Mouse (Mus musculus): ENCODE results near the gene Klhl5. TPM values are rescaled to one million over a fixed set of nuclear protein-coding genes. Genes with fewer than 3 reads are reported as not detected.
A peak's percentile ranks its signal among the peaks of the same experiment; 100 is the strongest.

Gene Klhl5
- 21.5 and 21.8 TPM in 2 replicates for polyA plus RNA-seq (2016; fragmentation: Nextera tagmentation; extraction: Ambion mirVana)

DNA sequence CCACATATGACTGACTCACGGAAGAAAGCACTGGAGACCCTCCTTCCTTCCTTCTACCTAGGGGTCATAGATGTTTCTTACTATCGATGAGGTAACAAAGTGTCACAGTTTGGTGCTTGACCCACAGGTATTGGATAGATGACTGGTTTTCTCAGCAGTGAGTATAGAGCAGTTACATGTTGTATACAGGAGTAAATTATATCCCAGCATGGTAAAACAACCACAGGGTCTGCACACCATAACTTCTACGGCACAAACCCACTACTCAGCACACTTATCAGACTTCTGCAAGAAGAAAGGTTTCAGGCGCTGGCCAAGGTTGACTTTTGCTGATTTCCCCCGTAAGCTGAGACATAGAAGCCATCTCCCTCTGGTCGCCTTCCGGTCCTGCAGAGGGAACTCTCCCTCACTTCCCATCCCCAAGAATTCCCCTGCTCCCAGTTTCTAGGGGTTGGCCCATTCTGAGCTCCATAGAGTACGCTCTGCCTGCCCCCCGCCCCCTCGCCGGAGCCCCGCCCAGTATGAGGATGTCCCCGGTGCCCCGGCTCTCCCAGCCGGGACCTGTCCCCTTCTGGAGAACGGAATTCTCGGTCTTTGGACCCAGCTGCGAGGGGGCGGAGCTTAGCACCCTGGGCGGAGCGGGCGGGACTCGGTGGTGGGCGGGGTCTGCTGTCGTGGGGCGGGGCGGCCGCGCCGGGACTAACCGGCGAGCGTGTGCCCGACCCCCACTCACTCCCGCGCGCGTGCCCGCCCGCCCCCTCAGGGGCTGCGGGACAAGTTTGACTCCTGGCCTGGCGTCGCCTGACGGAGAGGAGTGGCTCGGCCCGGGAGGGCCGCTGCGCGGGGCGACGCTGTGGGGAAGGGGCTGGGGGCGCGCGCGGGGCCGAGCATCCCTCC is at the start of gene Klhl5:
Klhl5 (plus strand) TSS at position 664 of the 897 bp plus-strand sequence.
- no peaks in the 10 kb centered on the region for H3K27me3 ChIP-seq (ENCODE audit: poor library complexity, severe bottlenecking)
- H3K27ac ChIP-seq, result peak within 1 kb of the TSS; percentile 92
- 4% methylated on average over 49 of the region's 56 CpGs for WGBS
- H3K9me3 ChIP-seq, result no peaks in the 10 kb centered on the region
- H3K4me3 ChIP-seq, result peak within 1 kb of the TSS; percentile 81
- no peaks in the 10 kb centered on the region for H3K36me3 ChIP-seq (replicated peaks)
- peaks cover 38% of the 10 kb centered on the region for H3K4me1 ChIP-seq
- DNase-seq (ENCODE audit: extremely low spot score, low spot score), result peak; percentile 90

DNA sequence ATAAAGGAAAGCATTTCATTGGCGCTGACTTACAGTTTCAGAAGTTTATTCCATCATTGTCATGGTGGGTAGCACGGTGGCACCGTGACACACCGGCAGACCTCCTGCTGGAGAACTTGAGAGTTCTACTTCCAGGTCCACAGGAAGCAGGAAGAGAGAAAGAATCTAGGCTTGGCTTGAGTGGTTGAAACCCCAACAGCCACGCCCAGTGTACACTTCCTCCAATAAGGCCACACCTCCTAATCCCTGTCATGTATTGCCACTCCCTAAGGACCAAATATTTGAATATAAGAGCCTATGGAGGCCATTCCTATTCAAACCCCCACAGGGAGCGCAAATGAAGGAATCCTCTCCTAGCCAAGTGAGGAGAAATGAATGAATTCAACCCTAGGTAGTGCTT is 49.7 kb upstream of the Klhl5 start:
- H3K4me3 ChIP-seq, result no peak overlapping the region
- no peaks in the 10 kb centered on the region for H3K27me3 ChIP-seq (ENCODE audit: poor library complexity, severe bottlenecking)
- H3K36me3 ChIP-seq (replicated peaks), result no peaks in the 10 kb centered on the region
- H3K27ac ChIP-seq, result no peak overlapping the region
- WGBS, result 94% methylated on average over 6 of the region's 6 CpGs
- no peaks in the 10 kb centered on the region for H3K4me1 ChIP-seq
- DNase-seq (ENCODE audit: extremely low spot score, low spot score), result no peak
- H3K9me3 ChIP-seq, result no peaks in the 10 kb centered on the region

DNA sequence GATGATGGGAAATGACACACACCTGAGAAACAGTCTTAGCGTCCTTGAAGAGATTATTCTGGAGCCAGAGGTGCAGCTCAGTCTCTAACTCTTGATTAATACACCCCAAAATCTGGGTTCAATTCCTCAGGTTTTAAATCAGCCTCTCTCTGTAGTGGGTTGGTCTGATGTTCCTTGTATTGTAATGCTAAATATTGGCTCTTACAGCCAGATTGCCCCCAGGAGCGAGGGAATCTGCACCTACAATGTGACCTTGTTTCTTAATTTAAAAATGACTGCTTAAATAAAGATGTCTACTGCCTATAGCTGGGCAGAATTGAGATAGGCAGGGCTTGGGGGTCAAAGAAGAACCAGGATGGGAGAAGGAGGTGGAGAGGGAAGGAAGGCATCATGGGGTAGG is 47.5 kb upstream of the Klhl5 start:
- Histone ChIP-seq H3K4me3 (no peak overlapping the region), H3K27ac (no peak overlapping the region), H3K36me3 (replicated peaks) (no peaks in the 10 kb centered on the region), H3K27me3 (ENCODE audit: poor library complexity, severe bottlenecking) (no peaks in the 10 kb centered on the region), H3K4me1 (no peaks in the 10 kb centered on the region), H3K9me3 (no peaks in the 10 kb centered on the region)
- 73% methylated on average over 2 of the region's 2 CpGs for WGBS
- DNase-seq (ENCODE audit: extremely low spot score, low spot score), result no peak

DNA sequence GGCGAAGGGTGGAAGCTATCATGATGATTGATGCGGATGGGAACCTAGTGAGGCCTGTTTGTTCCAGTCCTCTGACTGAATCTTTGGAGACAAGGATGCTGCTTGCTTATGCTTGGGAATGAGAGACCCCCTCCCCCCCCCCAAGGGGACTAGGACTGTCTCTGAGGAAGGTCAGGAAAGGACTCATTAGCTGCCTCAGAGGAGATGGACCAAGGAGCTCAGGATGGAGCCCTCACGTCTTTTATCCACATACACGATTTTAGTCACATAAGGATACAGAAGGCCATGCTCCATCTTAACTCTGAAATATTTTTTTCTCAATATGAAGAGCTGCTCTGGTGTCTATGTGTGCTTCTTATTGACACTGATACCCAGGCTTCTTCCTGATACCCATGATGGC is 45.1 kb upstream of the Klhl5 start:
- H3K27me3 ChIP-seq (ENCODE audit: poor library complexity, severe bottlenecking), result no peaks in the 10 kb centered on the region
- no peak for DNase-seq (ENCODE audit: extremely low spot score, low spot score)
- no peak overlapping the region for H3K27ac ChIP-seq
- H3K4me1 ChIP-seq, result no peaks in the 10 kb centered on the region
- H3K4me3 ChIP-seq, result no peak overlapping the region
- WGBS, result 91% methylated on average over 4 of the region's 4 CpGs
- H3K9me3 ChIP-seq, result no peaks in the 10 kb centered on the region
- H3K36me3 ChIP-seq (replicated peaks), result no peaks in the 10 kb centered on the region

DNA sequence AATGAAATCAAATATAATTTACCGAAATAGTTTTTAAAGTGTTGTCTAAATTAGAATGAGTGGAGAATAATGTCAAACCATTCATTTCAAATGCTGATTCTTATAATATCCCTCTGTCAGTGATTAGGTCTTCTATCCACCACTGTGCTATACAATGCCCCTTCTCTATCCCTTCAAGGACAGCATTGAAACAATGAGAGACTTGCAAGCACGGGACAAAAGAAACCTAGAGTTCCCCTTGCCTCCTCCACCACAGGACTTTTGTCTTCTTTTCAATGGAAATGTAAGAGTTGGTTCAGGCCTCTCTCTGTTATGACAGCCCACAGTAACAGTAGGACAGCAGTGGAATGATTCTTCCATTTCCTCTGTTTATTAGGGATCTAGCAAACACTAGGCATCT is 44.1 kb upstream of the Klhl5 start:
- H3K27me3 ChIP-seq (ENCODE audit: poor library complexity, severe bottlenecking), result no peaks in the 10 kb centered on the region
- H3K4me3 ChIP-seq, result no peak overlapping the region
- no peaks in the 10 kb centered on the region for H3K36me3 ChIP-seq (replicated peaks)
- H3K4me1 ChIP-seq, result no peaks in the 10 kb centered on the region
- 66% methylated on average over 2 of the region's 2 CpGs for WGBS
- no peak for DNase-seq (ENCODE audit: extremely low spot score, low spot score)
- H3K27ac ChIP-seq, result no peak overlapping the region
- no peaks in the 10 kb centered on the region for H3K9me3 ChIP-seq

DNA sequence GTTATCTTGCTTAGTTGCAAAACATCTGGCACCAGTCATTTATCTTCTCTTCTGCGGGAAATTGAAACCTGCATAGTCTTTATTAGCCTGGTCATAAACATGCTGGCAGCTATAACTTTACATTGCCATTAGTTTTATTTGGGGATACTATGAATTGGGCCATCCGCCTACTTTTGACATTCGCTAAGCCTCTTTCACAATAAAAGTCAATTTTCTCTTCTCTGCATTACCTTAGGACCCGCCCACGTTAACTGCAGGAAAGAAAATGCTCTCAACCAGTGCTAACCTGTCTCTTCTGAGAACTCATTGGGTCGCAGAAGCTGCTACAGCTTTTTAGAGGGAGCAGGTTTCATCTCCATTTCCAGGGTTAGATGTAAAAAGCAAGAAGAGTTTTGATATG is 39.2 kb upstream of the Klhl5 start:
- no peaks in the 10 kb centered on the region for H3K27me3 ChIP-seq (ENCODE audit: poor library complexity, severe bottlenecking)
- H3K4me3 ChIP-seq, result no peak overlapping the region
- H3K27ac ChIP-seq, result no peak overlapping the region
- no peaks in the 10 kb centered on the region for H3K36me3 ChIP-seq (replicated peaks)
- WGBS, result 93% methylated on average over 6 of the region's 6 CpGs
- H3K4me1 ChIP-seq, result peaks cover 27% of the 10 kb centered on the region
- DNase-seq (ENCODE audit: extremely low spot score, low spot score), result no peak
- H3K9me3 ChIP-seq, result no peaks in the 10 kb centered on the region

DNA sequence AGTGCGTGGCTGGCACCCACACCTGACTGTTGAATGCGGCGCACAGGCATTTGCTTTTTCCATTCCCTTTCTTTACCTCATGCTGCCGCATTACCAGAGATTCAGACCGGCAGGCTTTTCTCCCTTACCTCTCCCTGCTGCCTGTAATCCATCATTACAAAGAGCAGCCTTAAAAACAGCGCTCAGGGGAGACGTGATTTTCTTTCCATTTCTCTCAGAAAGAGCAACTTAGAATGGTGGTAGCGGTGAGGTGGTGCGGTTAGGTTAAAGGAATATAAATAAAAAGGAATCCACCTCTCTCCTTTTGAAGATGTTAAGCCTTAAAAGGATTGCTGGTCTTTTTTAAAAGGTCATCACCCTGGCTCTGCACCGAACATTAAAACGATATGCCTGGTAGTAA is 37.5 kb upstream of the Klhl5 start:
- 63% methylated on average over 11 of the region's 11 CpGs for WGBS
- H3K36me3 ChIP-seq (replicated peaks), result no peaks in the 10 kb centered on the region
- peaks cover 27% of the 10 kb centered on the region for H3K4me1 ChIP-seq
- H3K27ac ChIP-seq, result 0 out of 2 replicates have a peak overlapping the region, but pooled peaks have one; percentile 1
- no peak for DNase-seq (ENCODE audit: extremely low spot score, low spot score)
- no peaks in the 10 kb centered on the region for H3K27me3 ChIP-seq (ENCODE audit: poor library complexity, severe bottlenecking)
- H3K9me3 ChIP-seq, result no peaks in the 10 kb centered on the region
- no peak overlapping the region for H3K4me3 ChIP-seq

DNA sequence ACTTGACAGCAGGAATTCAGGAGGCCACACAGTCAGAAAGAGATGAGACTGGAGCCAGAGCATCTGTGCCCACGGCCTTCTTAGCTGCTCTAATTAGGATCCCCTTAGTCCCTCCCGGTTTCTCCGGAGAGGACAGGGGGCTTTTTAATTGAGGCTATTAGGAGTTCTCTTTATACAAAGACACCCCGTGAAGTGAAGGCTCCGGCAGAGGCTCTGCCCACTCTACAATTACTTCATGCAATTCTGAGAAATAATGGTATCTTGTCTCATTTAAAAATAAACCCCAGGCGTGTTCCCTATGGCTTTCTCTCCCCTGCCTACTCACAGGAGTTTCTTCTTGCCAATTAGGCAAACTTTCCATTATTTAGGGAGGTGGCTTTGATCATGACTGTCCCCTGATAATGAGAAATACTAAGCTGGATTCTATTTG is 35.6 kb upstream of the Klhl5 start:
- H3K36me3 ChIP-seq (replicated peaks), result no peaks in the 10 kb centered on the region
- H3K27me3 ChIP-seq (ENCODE audit: poor library complexity, severe bottlenecking), result no peaks in the 10 kb centered on the region
- DNase-seq (ENCODE audit: extremely low spot score, low spot score), result no peak
- 13% methylated on average over 6 of the region's 6 CpGs for WGBS
- no peak overlapping the region for H3K4me3 ChIP-seq
- peaks cover 27% of the 10 kb centered on the region for H3K4me1 ChIP-seq
- H3K27ac ChIP-seq, result peak overlapping the region; percentile 20; the same call in 1 of the 2 replicates
- H3K9me3 ChIP-seq, result no peaks in the 10 kb centered on the region

DNA sequence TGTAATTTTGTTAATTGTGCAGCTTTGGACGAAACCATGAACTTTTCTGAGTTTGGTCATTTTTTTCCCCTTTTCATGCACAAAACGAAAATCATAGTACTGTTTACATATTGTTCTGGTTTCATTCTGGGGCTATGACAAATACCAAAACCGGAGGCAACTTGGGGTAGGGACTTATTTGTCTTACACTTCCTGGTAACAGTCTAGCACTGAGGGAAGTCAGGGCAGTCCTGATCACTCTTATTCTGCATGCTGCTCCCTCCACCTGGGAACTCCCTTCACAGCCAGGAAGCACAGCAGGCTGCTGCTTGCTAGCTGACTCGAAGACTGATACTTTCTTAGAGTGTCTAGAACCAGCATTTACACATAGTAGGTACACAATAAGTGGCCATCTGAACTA is 34.1 kb upstream of the Klhl5 start:
- 75% methylated on average over 4 of the region's 4 CpGs for WGBS
- Histone ChIP-seq H3K27ac (no peak overlapping the region), H3K4me3 (no peak overlapping the region), H3K4me1 (peaks cover 27% of the 10 kb centered on the region), H3K9me3 (no peaks in the 10 kb centered on the region), H3K27me3 (ENCODE audit: poor library complexity, severe bottlenecking) (no peaks in the 10 kb centered on the region), H3K36me3 (replicated peaks) (no peaks in the 10 kb centered on the region)
- no peak for DNase-seq (ENCODE audit: extremely low spot score, low spot score)

DNA sequence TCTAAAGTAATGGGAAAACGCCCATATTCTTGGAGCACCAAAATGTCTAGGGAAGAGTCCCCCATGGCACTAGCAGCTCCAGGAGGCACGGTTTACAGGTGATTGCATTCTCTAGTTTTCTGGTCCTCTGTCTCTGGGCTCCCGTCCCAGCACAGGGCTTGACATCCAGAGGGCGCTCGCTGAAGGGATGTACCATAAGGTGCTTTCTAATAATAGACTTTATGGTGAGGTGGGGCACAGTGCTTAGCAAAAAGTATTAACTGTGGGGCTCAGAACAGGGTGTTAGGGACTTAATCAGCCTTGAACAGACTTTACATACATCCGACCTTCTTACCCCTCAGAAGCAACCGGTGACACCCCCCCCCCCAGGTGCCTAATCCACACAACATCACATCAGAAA is 32.6 kb upstream of the Klhl5 start:
- Histone ChIP-seq H3K4me1 (peaks cover 26% of the 10 kb centered on the region), H3K36me3 (replicated peaks) (no peaks in the 10 kb centered on the region), H3K9me3 (no peaks in the 10 kb centered on the region), H3K27ac (no peak overlapping the region), H3K27me3 (ENCODE audit: poor library complexity, severe bottlenecking) (no peaks in the 10 kb centered on the region), H3K4me3 (no peak overlapping the region)
- DNase-seq (ENCODE audit: extremely low spot score, low spot score), result no peak
- WGBS, result 73% methylated on average over 7 of the region's 7 CpGs

DNA sequence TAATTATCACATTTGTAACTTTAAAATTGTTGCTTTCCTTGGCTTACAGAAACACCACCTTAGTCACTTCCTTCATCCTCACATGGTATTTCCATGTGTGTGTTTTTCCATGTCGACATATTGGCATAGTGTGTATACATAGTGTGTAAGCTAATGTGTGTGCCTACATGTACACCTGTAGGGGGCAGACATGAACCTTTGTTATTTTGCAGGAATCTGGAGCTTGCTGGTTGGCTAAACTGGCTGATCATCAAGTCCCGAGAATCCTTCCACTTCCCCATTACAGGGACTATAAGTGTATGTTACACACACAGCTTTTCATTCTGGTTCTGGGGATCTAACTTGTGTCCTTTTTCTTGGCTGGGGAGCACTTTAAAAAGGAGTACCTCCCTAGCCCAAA is 31.3 kb upstream of the Klhl5 start:
- H3K9me3 ChIP-seq, result no peaks in the 10 kb centered on the region
- no peak for DNase-seq (ENCODE audit: extremely low spot score, low spot score)
- 84% methylated on average over 2 of the region's 2 CpGs for WGBS
- no peak overlapping the region for H3K27ac ChIP-seq
- H3K4me1 ChIP-seq, result peaks cover 13% of the 10 kb centered on the region
- no peak overlapping the region for H3K4me3 ChIP-seq
- no peaks in the 10 kb centered on the region for H3K27me3 ChIP-seq (ENCODE audit: poor library complexity, severe bottlenecking)
- no peaks in the 10 kb centered on the region for H3K36me3 ChIP-seq (replicated peaks)

DNA sequence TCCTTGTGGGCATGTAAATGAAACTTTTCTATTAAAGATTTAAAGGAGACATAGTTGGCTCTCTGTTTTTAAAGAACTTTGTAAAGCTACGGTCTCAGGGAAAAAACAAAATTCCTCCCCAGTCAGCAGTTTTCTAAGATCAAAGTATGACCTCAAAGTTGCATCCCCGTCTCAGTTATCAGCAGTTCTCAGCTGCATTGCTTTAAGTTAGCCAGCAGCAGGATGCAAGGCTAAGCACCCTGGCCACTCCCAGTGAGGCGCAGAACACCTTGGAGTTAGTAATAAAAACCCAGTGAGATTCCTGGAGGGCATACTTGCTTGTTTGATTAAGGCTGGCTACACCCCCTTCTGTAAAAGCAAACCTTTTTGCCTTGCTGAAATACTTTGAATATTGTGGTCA is 30.6 kb upstream of the Klhl5 start:
- no peaks in the 10 kb centered on the region for H3K27me3 ChIP-seq (ENCODE audit: poor library complexity, severe bottlenecking)
- H3K36me3 ChIP-seq (replicated peaks), result no peaks in the 10 kb centered on the region
- no peak overlapping the region for H3K27ac ChIP-seq
- DNase-seq (ENCODE audit: extremely low spot score, low spot score), result no peak
- WGBS, result 61% methylated on average over 3 of the region's 3 CpGs
- no peak overlapping the region for H3K4me3 ChIP-seq
- H3K4me1 ChIP-seq, result peaks cover 6% of the 10 kb centered on the region
- H3K9me3 ChIP-seq, result no peaks in the 10 kb centered on the region

DNA sequence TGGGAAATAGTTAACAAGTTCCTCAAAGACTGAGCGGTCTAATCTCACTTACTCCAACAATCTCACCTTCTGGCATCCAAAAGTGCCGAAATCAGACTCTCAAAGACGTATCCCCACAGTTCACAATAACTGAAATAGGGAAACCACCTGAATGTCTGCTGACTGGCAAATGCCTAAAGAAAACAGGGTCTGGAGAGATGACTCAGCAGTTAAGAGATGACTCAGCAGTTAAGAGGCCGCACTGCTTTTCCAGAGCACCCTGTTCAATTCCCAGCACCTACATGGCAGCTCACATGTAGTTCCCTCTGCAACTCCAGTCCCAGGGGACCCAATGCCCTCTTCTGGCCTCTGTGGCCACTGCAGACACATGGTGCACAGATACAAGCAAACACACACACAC is 29.3 kb upstream of the Klhl5 start:
- H3K27me3 ChIP-seq (ENCODE audit: poor library complexity, severe bottlenecking), result no peaks in the 10 kb centered on the region
- no peaks in the 10 kb centered on the region for H3K9me3 ChIP-seq
- no peaks in the 10 kb centered on the region for H3K4me1 ChIP-seq
- no peak overlapping the region for H3K4me3 ChIP-seq
- no peak overlapping the region for H3K27ac ChIP-seq
- whole genome bisulfite sequencing, result 98% methylated on average over 4 of the region's 4 CpGs
- no peak for DNase-seq (ENCODE audit: extremely low spot score, low spot score)
- H3K36me3 ChIP-seq (replicated peaks), result no peaks in the 10 kb centered on the region
